Mouse (Mus musculus) kidney, adult 18-20 months (tissue): ENCODE data around the gene Gltpd2.
"Not testable (repeated sequence)": the region's sequence is repeated elsewhere in the genome, so short reads cannot be mapped to it uniquely, and the experiment has no call there.

ENCODE experiments used
- DNase-seq: peaks from one replicate; pipeline ENCODE4 v3.0.0; 2021

The Gltpd2 gene

GRCm38 (mm10) chr11:70518923-70519322, at the start of gene Gltpd2:
TSS of gene Gltpd2 (plus strand) at chr11:70519196.
- no peak for DNase-seq

- DNase-seq, result no peak
Measured at GRCm38 (mm10) chr11:70469764-70470163, 49.2 kb upstream of the Gltpd2 start.

GRCm38 (mm10) chr11:70472716-70473115, 46.3 kb upstream of the Gltpd2 start:
- DNase-seq, result peak; percentile 43

- not testable (repeated sequence) for DNase-seq
Measured at GRCm38 (mm10) chr11:70473291-70473690, 45.7 kb upstream of the Gltpd2 start.

GRCm38 (mm10) chr11:70474872-70475534, 44.0 kb upstream of the Gltpd2 start:
- peak; percentile 42 for DNase-seq

- no peak for DNase-seq
Measured at GRCm38 (mm10) chr11:70485498-70485897, 33.5 kb upstream of the Gltpd2 start.

- DNase-seq, result no peak
Measured at GRCm38 (mm10) chr11:70487816-70488215, 31.2 kb upstream of the Gltpd2 start.

- DNase-seq, result no peak
Measured at GRCm38 (mm10) chr11:70489138-70489537, 29.9 kb upstream of the Gltpd2 start.

- DNase-seq, result no peak
Measured at GRCm38 (mm10) chr11:70489684-70490083, 29.3 kb upstream of the Gltpd2 start.

- peak; percentile 46 for DNase-seq
Measured at GRCm38 (mm10) chr11:70499566-70500475, 19.2 kb upstream of the Gltpd2 start.

GRCm38 (mm10) chr11:70500476-70500812, 18.6 kb upstream of the Gltpd2 start:
- no peak for DNase-seq

- no peak for DNase-seq
Measured at GRCm38 (mm10) chr11:70502018-70502417, 17.0 kb upstream of the Gltpd2 start.

- no peak for DNase-seq
Measured at GRCm38 (mm10) chr11:70504970-70505369, 14.0 kb upstream of the Gltpd2 start, which contains the start of gene Tm4sf5. TSS of gene Tm4sf5 (plus strand) at chr11:70505244.

- DNase-seq, result peak; percentile 80
Measured at GRCm38 (mm10) chr11:70506385-70506784, 12.6 kb upstream of the Gltpd2 start.

GRCm38 (mm10) chr11:70506962-70507515, 12.0 kb upstream of the Gltpd2 start:
- no peak for DNase-seq

GRCm38 (mm10) chr11:70509753-70510564, 9.0 kb upstream of the Gltpd2 start:
- peak; percentile 52 for DNase-seq

- no peak for DNase-seq
Measured at GRCm38 (mm10) chr11:70511242-70511641, 7.8 kb upstream of the Gltpd2 start.

GRCm38 (mm10) chr11:70511825-70512224, 7.2 kb upstream of the Gltpd2 start:
- no peak for DNase-seq

GRCm38 (mm10) chr11:70512709-70513342, 6.2 kb upstream of the Gltpd2 start:
- DNase-seq, result no peak

GRCm38 (mm10) chr11:70513520-70513919, 5.5 kb upstream of the Gltpd2 start:
- DNase-seq, result no peak

GRCm38 (mm10) chr11:70514288-70514687, 4.7 kb upstream of the Gltpd2 start, which contains the start of gene Vmo1:
TSS of gene Vmo1 (minus strand) at chr11:70514616.
- no peak for DNase-seq

- peak; percentile 31 for DNase-seq
Measured at GRCm38 (mm10) chr11:70516352-70516751, 2.6 kb upstream of the Gltpd2 start.
